Mouse (Mus musculus) intestine, postnatal 0 days (tissue): ENCODE results near the gene Med20. TPM values are rescaled to one million over a fixed set of nuclear protein-coding genes. Genes with fewer than 3 reads are reported as not detected.

Source experiments
- ATAC-seq: fragments of 200-750 bp; cut with Nextera tagmentation; 2 replicates; pipeline ENCODE4 v1.8.0; 2017; ENCODE audit warnings: mild to moderate bottlenecking, moderate TSS enrichment, moderate library complexity
- H3K27ac ChIP-seq: fragments of 300-500 bp; sonication (generic); 2 replicates; pipeline ENCODE4 v1.5.1; 2014; ENCODE audit warnings: mild to moderate bottlenecking, low read depth, low read length, moderate library complexity
- H3K27me3 ChIP-seq: fragments of 300-500 bp; sonication (generic); replicated peaks from 2 replicates; pipeline ENCODE4 v1.6.1; 2014; ENCODE audit warnings: low read length, mixed read lengths; ENCODE audit not compliant: control insufficient read depth, insufficient read depth
- H3K36me3 ChIP-seq: fragments of 300-500 bp; sonication (generic); 2 replicates; pipeline ENCODE4 v1.6.1; 2014; ENCODE audit warnings: mild to moderate bottlenecking, moderate library complexity; ENCODE audit not compliant: control insufficient read depth, insufficient read depth
- H3K4me1 ChIP-seq: fragments of 300-500 bp; sonication (generic); replicated peaks from 2 replicates; pipeline ENCODE4 v1.6.1; 2014; ENCODE audit warnings: antibody characterized with exemption, low read length, mixed read lengths; ENCODE audit not compliant: control insufficient read depth, insufficient read depth
- H3K4me2 ChIP-seq: fragments of 300-500 bp; sonication (generic); replicated peaks from 2 replicates; pipeline ENCODE4 v1.6.1; 2014; ENCODE audit warnings: low read depth, mild to moderate bottlenecking, moderate library complexity
- H3K4me3 ChIP-seq: fragments of 300-500 bp; sonication (generic); 2 replicates; pipeline ENCODE4 v1.5.1; 2014; ENCODE audit warnings: low read depth, low read length
- H3K9ac ChIP-seq: fragments of 300-500 bp; sonication (generic); 2 replicates; pipeline ENCODE4 v1.6.1; 2014; ENCODE audit warnings: mild to moderate bottlenecking, low read depth, low read length
- H3K9me3 ChIP-seq: fragments of 300-500 bp; sonication (generic); 2 replicates; pipeline ENCODE4 v1.6.1; 2016; ENCODE audit warnings: mixed run types; ENCODE audit not compliant: control insufficient read depth
- CTCF ChIP-seq: sonication (generic); IDR thresholded peaks from 2 replicates; pipeline ENCODE4 v1.5.1; 2016; ENCODE audit warnings: low read depth, mild to moderate bottlenecking, control low read depth, antibody characterized with exemption, moderate library complexity
- WGBS: fragments of 180-500 bp; shearing (Covaris S2); extraction: QIAGEN DNeasy Blood & Tissue Kit; methylation state at CpG from one replicate; pipeline ENCODE4 v1.1.7; 2014; 5-methylcytosine and 5-hydroxymethylcytosine counted together
- polyA plus RNA-seq: library from polyadenylated mRNA; unstranded; fragments of >200 nt; fragmentation: Nextera tagmentation; extraction: Ambion mirVana; gene quantifications from 2 replicates; pipeline ENCODE4 v1.2.1, GENCODE M21; 2015

The Med20 gene
- polyA plus RNA-seq, 1 experiment from 2014 or later = 22.8 TPM

DNA sequence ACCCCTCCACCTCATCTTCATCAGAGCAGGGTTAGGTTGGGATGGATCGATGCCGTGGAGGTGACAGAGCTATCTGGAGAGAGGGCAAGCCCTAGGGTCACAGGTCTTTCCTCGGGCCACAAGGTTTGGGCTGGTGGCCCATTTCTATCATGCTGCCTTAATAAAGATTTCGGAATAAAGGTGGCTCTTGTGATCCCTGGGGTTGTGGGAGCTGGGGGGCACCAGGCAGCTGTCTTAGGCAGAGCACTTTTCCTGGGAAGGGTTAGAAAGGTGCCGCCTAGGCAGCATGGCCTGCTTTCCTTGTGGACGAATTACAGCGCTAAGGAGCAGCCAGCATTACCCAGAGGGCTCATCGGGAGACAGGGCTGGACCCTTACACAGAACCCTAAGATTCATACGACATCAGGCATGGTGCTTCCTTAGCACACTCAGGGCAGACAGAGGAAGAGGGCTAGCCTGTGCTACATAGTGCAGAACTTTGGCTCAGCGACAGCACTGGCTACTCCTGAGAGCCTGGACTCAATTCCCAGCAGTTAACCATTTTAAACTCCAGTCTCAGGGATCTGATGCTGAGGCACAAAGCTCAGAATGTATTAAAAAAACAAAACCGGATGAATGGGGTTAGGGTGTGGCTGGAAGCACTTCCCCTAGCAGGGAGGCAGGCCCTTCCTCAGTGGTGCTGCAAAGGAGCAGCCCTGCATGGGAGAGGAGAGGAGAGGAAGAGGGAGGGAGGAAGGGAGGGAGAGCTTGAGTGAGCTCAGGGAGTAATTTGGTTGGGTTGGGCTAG is 11.7 kb upstream of the Med20 start:
- Histone ChIP-seq H3K36me3 (peaks cover 57% of the 10 kb centered on the region), H3K27ac (peak overlapping the region; percentile 50), H3K4me2 (no peak overlapping the region), H3K4me1 (peaks cover 12% of the 10 kb centered on the region), H3K4me3 (no peak overlapping the region), H3K9me3 (no peaks in the 10 kb centered on the region), H3K9ac (no peak overlapping the region), H3K27me3 (no peaks in the 10 kb centered on the region)
- TF ChIP-seq CTCF = no peak
- ATAC-seq = no peak
- 69% methylated on average over 11 of the region's 11 CpGs for WGBS

- no peak overlapping the region for H3K4me3 ChIP-seq
- WGBS = 81% methylated on average over 13 of the region's 13 CpGs
- no peak overlapping the region for H3K4me2 ChIP-seq
- TF ChIP-seq CTCF = no peak
- peaks cover 68% of the 10 kb centered on the region for H3K36me3 ChIP-seq
- no peak for ATAC-seq
- H3K27ac ChIP-seq = peak overlapping the region; percentile 50; the same call in 1 of the 2 replicates
- no peak overlapping the region for H3K9ac ChIP-seq
- H3K9me3 ChIP-seq = no peaks in the 10 kb centered on the region
- H3K27me3 ChIP-seq = no peaks in the 10 kb centered on the region
- peaks cover 12% of the 10 kb centered on the region for H3K4me1 ChIP-seq
Observed at GRCm38 (mm10) chr17:47600601-47601388, 10.6 kb upstream of the Med20 start.

GRCm38 (mm10) chr17:47601389-47601755 is 10.0 kb upstream of the Med20 start:
- no peak for ATAC-seq
- no peak overlapping the region for H3K4me3 ChIP-seq
- WGBS = 90% methylated on average over 10 of the region's 10 CpGs
- H3K9me3 ChIP-seq = no peaks in the 10 kb centered on the region
- no peak overlapping the region for H3K4me2 ChIP-seq
- peaks cover 74% of the 10 kb centered on the region for H3K36me3 ChIP-seq
- no peaks in the 10 kb centered on the region for H3K27me3 ChIP-seq
- peak overlapping the region; percentile 41; the same call in 1 of the 2 replicates for H3K27ac ChIP-seq
- peaks cover 10% of the 10 kb centered on the region for H3K4me1 ChIP-seq
- TF ChIP-seq CTCF = no peak
- H3K9ac ChIP-seq = no peak overlapping the region

GRCm38 (mm10) chr17:47602289-47602688 is 9.1 kb upstream of the Med20 start:
- Histone ChIP-seq H3K27ac (no peak overlapping the region), H3K9ac (no peak overlapping the region), H3K4me1 (peaks cover under 1% of the 10 kb centered on the region; the same call in 1 of the 2 replicates), H3K9me3 (no peaks in the 10 kb centered on the region), H3K36me3 (peaks cover 81% of the 10 kb centered on the region), H3K4me3 (no peak overlapping the region), H3K27me3 (no peaks in the 10 kb centered on the region), H3K4me2 (no peak overlapping the region)
- TF ChIP-seq CTCF = no peak
- 90% methylated on average over 11 of the region's 11 CpGs for WGBS
- ATAC-seq = no peak

DNA sequence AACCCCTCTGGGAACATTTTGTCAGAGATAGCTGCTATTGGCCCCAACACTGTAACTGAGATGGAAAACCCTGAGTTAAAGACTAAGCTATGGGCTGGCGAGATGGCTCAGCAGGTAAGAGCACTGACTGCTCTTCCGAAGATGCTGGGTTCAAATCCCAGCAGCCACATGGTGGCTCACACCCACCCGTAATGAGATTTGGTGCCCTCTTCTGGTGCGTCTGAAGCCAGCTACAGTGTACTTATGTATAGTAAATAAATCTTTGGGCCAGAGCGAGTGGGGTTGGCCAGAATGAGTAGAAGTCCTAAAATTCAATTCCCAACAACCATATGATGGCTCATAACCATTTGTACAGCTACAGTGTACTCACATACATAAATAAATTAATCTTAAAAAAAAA is 5.2 kb upstream of the Med20 start:
- H3K9ac ChIP-seq = no peak overlapping the region
- H3K9me3 ChIP-seq = no peaks in the 10 kb centered on the region
- H3K4me1 ChIP-seq = no peaks in the 10 kb centered on the region
- no peak overlapping the region for H3K4me2 ChIP-seq
- H3K36me3 ChIP-seq = peaks cover 59% of the 10 kb centered on the region
- WGBS = 64% methylated on average over 5 of the region's 5 CpGs
- ATAC-seq = no peak
- TF ChIP-seq CTCF = peak; percentile 60
- H3K4me3 ChIP-seq = no peak overlapping the region
- H3K27me3 ChIP-seq = no peaks in the 10 kb centered on the region
- no peak overlapping the region for H3K27ac ChIP-seq

DNA sequence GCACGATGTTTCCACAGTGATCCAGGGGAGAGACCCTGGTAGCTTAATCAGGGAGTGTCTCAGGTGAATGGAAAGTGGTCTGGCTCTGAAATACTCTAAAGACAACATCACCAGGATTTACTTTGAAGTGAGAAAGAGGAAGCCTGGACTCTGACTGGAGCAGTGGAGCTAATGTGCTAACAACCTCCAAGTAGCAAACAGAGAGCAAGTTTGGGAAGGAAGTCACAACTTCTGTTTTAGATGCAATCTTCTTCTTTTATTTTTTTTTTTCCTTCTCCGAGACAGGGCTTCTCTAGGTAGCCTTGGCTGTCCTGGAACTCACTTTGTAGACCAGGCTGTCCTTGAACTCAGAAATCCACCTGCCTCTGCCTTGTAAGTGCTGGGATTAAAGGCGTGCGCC is 2.2 kb upstream of the Med20 start:
- no peak overlapping the region for H3K9ac ChIP-seq
- no peak for TF ChIP-seq CTCF
- H3K27ac ChIP-seq = no peak overlapping the region
- ATAC-seq = no peak
- H3K4me1 ChIP-seq = peaks cover 6% of the 10 kb centered on the region; the same call in 1 of the 2 replicates
- no peak overlapping the region for H3K4me3 ChIP-seq
- H3K4me2 ChIP-seq = no peak overlapping the region
- H3K36me3 ChIP-seq = peaks cover 36% of the 10 kb centered on the region
- WGBS = 89% methylated on average over 4 of the region's 4 CpGs
- no peaks in the 10 kb centered on the region for H3K27me3 ChIP-seq
- H3K9me3 ChIP-seq = no peaks in the 10 kb centered on the region
